ENCODE assay signal across 8 mouse cellular contexts in genomic region chr9:5308561-5308960, GRCm38 (mm10). TPM values are rescaled to one million over a fixed set of nuclear protein-coding genes. Genes with fewer than 3 reads are reported as not detected.
A peak's percentile ranks its signal among the peaks of the same experiment; 100 is the strongest.
DNase-seq lines count a peak whose midpoint lies in the region; ATAC-seq lines count a peak whose summit lies in the region.

Gene Casp4, plus strand, starts transcription at chr9:5308828.

- DNase-seq in neural tube, embryonic 10.5 days (ENCODE audit: extremely low spot score, low spot score), result no peak
- DNase-seq in liver, embryonic 11.5 days (ENCODE audit: low spot score), result no peak
- DNase-seq in thymus, postnatal 25 days, result no peak
- no peak for DNase-seq in left cerebral cortex, adult 18-20 months (ENCODE audit: low spot score in 2 of 2)

- H3K27ac ChIP-seq in neural tube, embryonic 15.5 days (replicated peaks), result no peak within 1 kb of the TSS
- H3K27ac ChIP-seq in heart, embryonic 14.5 days (replicated peaks in 1 of 2; ENCODE audit: control insufficient read depth in 1 of 2, insufficient read depth in 1 of 2, low read depth in 2 of 2, low read length in 2 of 2), result no peak within 1 kb of the TSS
- H3K27ac ChIP-seq in liver, embryonic 11.5 days (ENCODE audit: low read depth, low read length), result no peak within 1 kb of the TSS
- H3K27ac ChIP-seq in stomach, embryonic 15.5 days, result no peak within 1 kb of the TSS
- no peak within 1 kb of the TSS for H3K27ac ChIP-seq in forebrain, embryonic 15.5 days (replicated peaks)

- 70% methylated on average over 5 of the region's 5 CpGs for WGBS in neural tube, embryonic 15.5 days
- 39% methylated on average over 5 of the region's 5 CpGs for WGBS in heart, embryonic 14.5 days
- WGBS in liver, embryonic 11.5 days, result 48% methylated on average over 5 of the region's 5 CpGs
- WGBS in stomach, embryonic 15.5 days, result 57% methylated on average over 5 of the region's 5 CpGs
- WGBS in forebrain, embryonic 15.5 days, result 90% methylated on average over 5 of the region's 5 CpGs

- no peak for ATAC-seq in neural tube, embryonic 15.5 days (ENCODE audit: low FRiP score)
- ATAC-seq in heart, embryonic 14.5 days (ENCODE audit: insufficient number of reproducible peaks, insufficient read depth, low FRiP score, low read depth), result no peak
- 0 out of 2 replicates have a peak, but pooled peaks have one; percentile 29 for ATAC-seq in liver, embryonic 11.5 days (replicated peaks; ENCODE audit: low FRiP score)
- no peak for ATAC-seq in stomach, embryonic 15.5 days (ENCODE audit: insufficient read depth, low FRiP score, low read depth)
- no peak for ATAC-seq in forebrain, embryonic 15.5 days (replicated peaks)

- no peak within 1 kb of the TSS for H3K4me2 ChIP-seq in neural tube, embryonic 15.5 days
- peak within 1 kb of the TSS; percentile 46 for H3K4me2 ChIP-seq in heart, embryonic 14.5 days (ENCODE audit: low read length)
- no peak within 1 kb of the TSS for H3K4me2 ChIP-seq in liver, embryonic 11.5 days
- H3K4me2 ChIP-seq in stomach, embryonic 15.5 days, result peak within 1 kb of the TSS; percentile 36; the same call in 1 of the 2 replicates
- H3K4me2 ChIP-seq in forebrain, embryonic 15.5 days (replicated peaks), result no peak within 1 kb of the TSS

- no peaks in the 10 kb centered on the region for H3K27me3 ChIP-seq in neural tube, embryonic 15.5 days (replicated peaks)
- H3K27me3 ChIP-seq in heart, embryonic 14.5 days (ENCODE audit: control insufficient read depth, insufficient read depth, low read length), result no peaks in the 10 kb centered on the region
- H3K27me3 ChIP-seq in liver, embryonic 11.5 days (replicated peaks; ENCODE audit: control insufficient read depth, insufficient read depth, low read length), result no peaks in the 10 kb centered on the region
- H3K27me3 ChIP-seq in stomach, embryonic 15.5 days (replicated peaks), result no peaks in the 10 kb centered on the region
- no peaks in the 10 kb centered on the region for H3K27me3 ChIP-seq in forebrain, embryonic 15.5 days

- H3K36me3 ChIP-seq in neural tube, embryonic 15.5 days, result no peaks in the 10 kb centered on the region
- no peaks in the 10 kb centered on the region for H3K36me3 ChIP-seq in heart, embryonic 14.5 days (ENCODE audit: control insufficient read depth, insufficient read depth, low read length)
- H3K36me3 ChIP-seq in liver, embryonic 11.5 days (ENCODE audit: control insufficient read depth, insufficient read depth, low read length), result no peaks in the 10 kb centered on the region
- H3K36me3 ChIP-seq in stomach, embryonic 15.5 days, result no peaks in the 10 kb centered on the region
- no peaks in the 10 kb centered on the region for H3K36me3 ChIP-seq in forebrain, embryonic 15.5 days

- H3K4me1 ChIP-seq in neural tube, embryonic 15.5 days, result no peaks in the 10 kb centered on the region
- no peaks in the 10 kb centered on the region for H3K4me1 ChIP-seq in heart, embryonic 14.5 days (ENCODE audit: control insufficient read depth in 2 of 2, insufficient read depth in 2 of 2, low read length in 2 of 2)
- no peaks in the 10 kb centered on the region for H3K4me1 ChIP-seq in liver, embryonic 11.5 days (replicated peaks; ENCODE audit: control insufficient read depth, insufficient read depth, low read length)
- H3K4me1 ChIP-seq in stomach, embryonic 15.5 days, result no peaks in the 10 kb centered on the region
- no peaks in the 10 kb centered on the region for H3K4me1 ChIP-seq in forebrain, embryonic 15.5 days

- no peak within 1 kb of the TSS for H3K9ac ChIP-seq in neural tube, embryonic 15.5 days (replicated peaks)
- H3K9ac ChIP-seq in heart, embryonic 14.5 days (ENCODE audit: low read length), result no peak within 1 kb of the TSS
- H3K9ac ChIP-seq in liver, embryonic 11.5 days (ENCODE audit: low read depth, low read length), result no peak within 1 kb of the TSS
- H3K9ac ChIP-seq in stomach, embryonic 15.5 days, result no peak within 1 kb of the TSS
- no peak within 1 kb of the TSS for H3K9ac ChIP-seq in forebrain, embryonic 15.5 days (replicated peaks)

- H3K4me3 ChIP-seq in neural tube, embryonic 15.5 days (replicated peaks), result 0 out of 2 replicates have a peak within 1 kb of the TSS, but pooled peaks have one; percentile 4
- H3K4me3 ChIP-seq in heart, embryonic 14.5 days (ENCODE audit: control insufficient read depth in 1 of 2, insufficient read depth in 1 of 2, low read depth in 1 of 2, low read length in 2 of 2), result peak within 1 kb of the TSS; percentile 15 to 24; a peak in 2 of 4 replicates
- H3K4me3 ChIP-seq in liver, embryonic 11.5 days (ENCODE audit: low read depth, low read length), result no peak within 1 kb of the TSS
- H3K4me3 ChIP-seq in stomach, embryonic 15.5 days (replicated peaks), result peak within 1 kb of the TSS; percentile 19; the same call in 1 of the 2 replicates
- H3K4me3 ChIP-seq in forebrain, embryonic 15.5 days, result no peak within 1 kb of the TSS

- H3K9me3 ChIP-seq in neural tube, embryonic 15.5 days (replicated peaks), result no peaks in the 10 kb centered on the region
- H3K9me3 ChIP-seq in heart, embryonic 14.5 days (ENCODE audit: control insufficient read depth, low read length), result no peaks in the 10 kb centered on the region
- H3K9me3 ChIP-seq in liver, embryonic 11.5 days (ENCODE audit: control insufficient read depth, low read length), result no peaks in the 10 kb centered on the region
- H3K9me3 ChIP-seq in stomach, embryonic 15.5 days, result no peaks in the 10 kb centered on the region
- H3K9me3 ChIP-seq in forebrain, embryonic 15.5 days, result no peaks in the 10 kb centered on the region

RNA-seq across cellular contexts. Expression of gene Casp4, which starts in this region (rescaled TPM):
- polyA plus RNA-seq in neural tube, embryonic 15.5 days (2015; fragmentation: Nextera tagmentation; extraction: Ambion mirVana), result 0.42 and 2.4 TPM in 2 replicates
- polyA plus RNA-seq in heart, embryonic 14.5 days (2014; fragmentation: Nextera tagmentation; extraction: Ambion mirVana), result 2.3 and 2.7 TPM in 2 replicates
- 0.73 and 0.78 TPM in 2 replicates for polyA plus RNA-seq in liver, embryonic 11.5 days (2014; fragmentation: Nextera tagmentation; extraction: Ambion mirVana)
- polyA plus RNA-seq in stomach, embryonic 15.5 days (2015; fragmentation: Nextera tagmentation; extraction: Ambion mirVana), result 1.8 and 2.0 TPM in 2 replicates
- total RNA-seq in left cerebral cortex, adult 18-20 months (2021), result 1 to 10 TPM in 1 of 2 experiments, under 1 TPM in 1; 0.58 to 1.3 TPM
- 0.15 and 0.41 TPM in 2 replicates for polyA plus RNA-seq in forebrain, embryonic 15.5 days (2015; fragmentation: Nextera tagmentation; extraction: Ambion mirVana)

Comparison
In these comparisons a context has a peak if more than half of its experiments do, and no peak if none do; other contexts are left out.
1. Peak in ATAC-seq in liver, embryonic 11.5 days; RNA of the gene not detected or under 1 TPM.
2. H3K4me2 ChIP-seq: peak in heart, embryonic 14.5 days (single experiment) and stomach, embryonic 15.5 days (single experiment); none in neural tube, embryonic 15.5 days (single experiment), liver, embryonic 11.5 days (single experiment) and forebrain, embryonic 15.5 days (single experiment).
3. H3K4me3 ChIP-seq: peak in neural tube, embryonic 15.5 days (single experiment), heart, embryonic 14.5 days (2 of 2) and stomach, embryonic 15.5 days (single experiment); none in liver, embryonic 11.5 days (single experiment) and forebrain, embryonic 15.5 days (single experiment).